Mouse (Mus musculus) embryonic stem cell, embryonic (primary cell): Measurements from ENCODE around the gene Slc35e3.
"Not testable (repeated sequence)": the region's sequence is repeated elsewhere in the genome, so short reads cannot be mapped to it uniquely, and the experiment has no call there.

Experiments used
- CTCF ChIA-PET, 4 experiments: fragments of 300-600 bp in 2 of 4; fragments of 350-600 bp in 2 of 4; sonication (Branson Sonifier 250); formaldehyde crosslinking; loops; one replicate each; lab custom pipeline; 2022; ENCODE audit warnings: inconsistent platforms in 2 of 4; lab: Charles Lee
- POLR2A ChIA-PET, 4 experiments: fragments of 300-600 bp in 2 of 4; fragments of 350-600 bp in 2 of 4; sonication (Branson Sonifier 250); formaldehyde crosslinking; loops; one replicate each; lab custom pipeline; 2022; ENCODE audit warnings: antibody characterized with exemption in 4 of 4, inconsistent platforms in 1 of 4; lab: Charles Lee

The Slc35e3 gene

GRCm38 (mm10) chr10:117725671-117726070 lies 20.5 kb downstream of the Slc35e3 start:
- POLR2A ChIA-PET, result interaction anchor here in 2 of 4 experiments (0.8 to 1.2 kb wide), 3 partner anchors 9 to 16 kb away, joined by 3 to 4 read pairs (median 3); partner anchors contain the start of gene Mdm2 (in 1 of the 2)
- CTCF ChIA-PET, result interaction anchor here in 1 of 4 experiments (0.7 kb wide), 1 partner anchor 817 kb away, joined by 3 read pairs; no protein-coding TSS in a partner anchor

- POLR2A ChIA-PET, result interaction anchor here in 2 of 4 experiments (0.6 to 1.7 kb wide), 2 partner anchors 13 kb away, joined by 3 to 4 read pairs; no protein-coding TSS in a partner anchor
- CTCF ChIA-PET, result no interaction called here
Measured at GRCm38 (mm10) chr10:117724804-117725361, 21.3 kb downstream of the Slc35e3 start.

- POLR2A ChIA-PET, result interaction anchor here in 3 of 4 experiments (0.6 to 1.7 kb wide), 7 partner anchors 12 to 129 kb away, joined by 3 to 4 read pairs (median 3); no protein-coding TSS in a partner anchor
- CTCF ChIA-PET, result interaction anchor here in 1 of 4 experiments (1.2 kb wide), 1 partner anchor 73 kb away, joined by 5 read pairs; no protein-coding TSS in a partner anchor
Measured at GRCm38 (mm10) chr10:117724136-117724718, 21.9 kb downstream of the Slc35e3 start.

GRCm38 (mm10) chr10:117718161-117719119 lies 27.7 kb downstream of the Slc35e3 start:
- ChIA-PET CTCF (interaction anchor here in 3 of 4 experiments (0.6 to 1.5 kb wide), 6 partner anchors 8 to 258 kb away, joined by 3 to 7 read pairs (median 5); partner anchors contain the start of gene Mdm2 (in 1 of the 3)), POLR2A (interaction anchor here in 3 of 4 experiments (0.5 to 3.0 kb wide), 24 partner anchors 7 to 671 kb away, joined by 3 to 24 read pairs (median 4); partner anchors contain the start of gene Mdm2 (in 2 of the 3))

- CTCF ChIA-PET, result no interaction called here
- POLR2A ChIA-PET, result interaction anchor here in 3 of 4 experiments (0.7 to 3.0 kb wide), 12 partner anchors 8 to 101 kb away, joined by 3 to 24 read pairs (median 5); partner anchors contain the start of gene Mdm2 (in 1 of the 3)
Measured at GRCm38 (mm10) chr10:117717583-117717982, 28.6 kb downstream of the Slc35e3 start.

GRCm38 (mm10) chr10:117716686-117717085 lies 29.5 kb downstream of the Slc35e3 start:
- POLR2A ChIA-PET, result interaction anchor here in 3 of 4 experiments (0.6 to 1.7 kb wide), 4 partner anchors 10 to 76 kb away, joined by 3 read pairs; partner anchors contain the start of gene Nup107 (in 1 of the 3)
- CTCF ChIA-PET, result interaction anchor here in 2 of 4 experiments (0.5 to 0.7 kb wide), 3 partner anchors 200 to 386 kb away, joined by 3 to 8 read pairs (median 5); no protein-coding TSS in a partner anchor

GRCm38 (mm10) chr10:117715654-117716053 lies 30.5 kb downstream of the Slc35e3 start:
- CTCF ChIA-PET, result not testable (repeated sequence)
- POLR2A ChIA-PET, result interaction anchor here in 1 of 4 experiments (1.7 kb wide), 1 partner anchor 77 kb away, joined by 3 read pairs; the partner anchor contains the start of gene Nup107

- ChIA-PET CTCF (interaction anchor here in 1 of 4 experiments (0.5 kb wide), 1 partner anchor 656 kb away, joined by 3 read pairs; no protein-coding TSS in a partner anchor), POLR2A (interaction anchor here in 2 of 4 experiments (1.1 to 1.7 kb wide), 3 partner anchors 16 to 78 kb away, joined by 3 read pairs; partner anchors contain the start of gene Nup107 (in 1 of the 2))
Measured at GRCm38 (mm10) chr10:117714928-117715500, 31.2 kb downstream of the Slc35e3 start.

- ChIA-PET POLR2A (interaction anchor here in 1 of 4 experiments (0.6 to 1.3 kb wide), 3 partner anchors 15 to 54 kb away, joined by 3 read pairs; no protein-coding TSS in a partner anchor), CTCF (no interaction called here)
Measured at GRCm38 (mm10) chr10:117714048-117714545, 32.1 kb downstream of the Slc35e3 start.

- ChIA-PET POLR2A (interaction anchor here in 3 of 4 experiments (0.7 to 1.5 kb wide), 5 partner anchors 10 to 80 kb away, joined by 3 to 22 read pairs (median 3); no protein-coding TSS in a partner anchor), CTCF (interaction anchor here in 1 of 4 experiments (0.6 kb wide), 1 partner anchor 63 kb away, joined by 3 read pairs; no protein-coding TSS in a partner anchor)
Measured at GRCm38 (mm10) chr10:117713466-117713865, 32.7 kb downstream of the Slc35e3 start.

GRCm38 (mm10) chr10:117712871-117713270 lies 33.3 kb downstream of the Slc35e3 start:
- CTCF ChIA-PET, result interaction anchor here in 2 of 4 experiments (0.6 to 0.9 kb wide), 4 partner anchors 25 to 657 kb away, joined by 3 to 7 read pairs (median 3); no protein-coding TSS in a partner anchor
- POLR2A ChIA-PET, result interaction anchor here in 3 of 4 experiments (0.7 to 5.3 kb wide), 13 partner anchors 9 to 80 kb away, joined by 3 to 40 read pairs (median 4); no protein-coding TSS in a partner anchor

- POLR2A ChIA-PET, result interaction anchor here in 3 of 4 experiments (0.6 to 5.3 kb wide), 14 partner anchors 9 to 1356 kb away, joined by 3 to 40 read pairs (median 4); no protein-coding TSS in a partner anchor
- CTCF ChIA-PET, result interaction anchor here in 2 of 4 experiments (0.6 to 0.9 kb wide), 3 partner anchors 24 to 658 kb away, joined by 3 to 7 read pairs (median 3); no protein-coding TSS in a partner anchor
Measured at GRCm38 (mm10) chr10:117712191-117712754, 33.9 kb downstream of the Slc35e3 start.

- ChIA-PET CTCF (no interaction called here), POLR2A (interaction anchor here in 3 of 4 experiments (0.7 to 5.3 kb wide), 22 partner anchors 7 to 1385 kb away, joined by 3 to 67 read pairs (median 4); partner anchors contain the start of genes Mdm1 (in 1 of the 3), Nup107 (in 1 of the 3) and Slc35e3 (in 1 of the 3))
Measured at GRCm38 (mm10) chr10:117711408-117711807, 34.8 kb downstream of the Slc35e3 start.

GRCm38 (mm10) chr10:117710604-117711141 lies 35.5 kb downstream of the Slc35e3 start, which contains the start of gene Mdm2:
TSS of gene Mdm2 (minus strand) at chr10:117710758.
- ChIA-PET POLR2A (interaction anchor here in 3 of 4 experiments (0.5 to 5.3 kb wide), 37 partner anchors 8 to 1531 kb away, joined by 3 to 67 read pairs (median 4); partner anchors contain the start of genes Mdm1 (in 1 of the 3), Nup107 (in 1 of the 3) and Slc35e3 (in 1 of the 3)), CTCF (interaction anchor here in 3 of 4 experiments (0.7 to 1.2 kb wide), 8 partner anchors 8 to 324 kb away, joined by 3 to 5 read pairs (median 3); no protein-coding TSS in a partner anchor)

GRCm38 (mm10) chr10:117709930-117710603 lies 36.1 kb downstream of the Slc35e3 start:
- CTCF ChIA-PET, result interaction anchor here (0.6 to 1.2 kb wide), 14 partner anchors 8 to 567 kb away, joined by 3 to 5 read pairs (median 3); no protein-coding TSS in a partner anchor

More at GRCm38 (mm10) chr10:117709930-117710603, 36.1 kb downstream of the Slc35e3 start:
- POLR2A ChIA-PET, result interaction anchor here (0.5 to 5.3 kb wide), 51 partner anchors 8 to 1531 kb away, joined by 3 to 67 read pairs (median 4); partner anchors contain the start of genes Nup107 (in 3 of the 4), Cct2 (in 2 of the 4), Slc35e3 (in 2 of the 4) and Mdm1 (in 1 of the 4)
